Mouse (Mus musculus) CH12.LX (cell line): ENCODE results near the gene Tepsin. TPM values are rescaled to one million over a fixed set of nuclear protein-coding genes. Genes with fewer than 3 reads are reported as not detected.
A peak's percentile ranks its signal among the peaks of the same experiment; 100 is the strongest.

ENCODE experiments used
- DNase-seq: peaks from one replicate; pipeline ENCODE4 v3.0.0-alpha.2; 2013; ENCODE audit errors: extremely low read depth
- H3K27ac ChIP-seq: 2 replicates; pipeline ENCODE4 v1.5.1; 2012; ENCODE audit warnings: low read depth, mild to moderate bottlenecking, control low read depth, moderate library complexity; ENCODE audit not compliant: insufficient read depth
- H3K27me3 ChIP-seq: replicated peaks from 2 replicates; pipeline ENCODE3; 2012; ENCODE audit warnings: inconsistent platforms
- H3K36me3 ChIP-seq, 2 experiments: replicated peaks in 1 of 2; 2 replicates each; pipeline versions ENCODE3 to v1.6.1; 2012; ENCODE audit warnings: inconsistent platforms in 1 of 2, low read length in 1 of 2, mild to moderate bottlenecking in 1 of 2, mixed read lengths in 1 of 2, moderate library complexity in 1 of 2; ENCODE audit not compliant: control insufficient read depth in 1 of 2, insufficient read depth in 1 of 2
- H3K4me1 ChIP-seq, 2 experiments: 2 replicates each; pipeline ENCODE4 v1.6.1; 2012; ENCODE audit warnings: inconsistent platforms in 1 of 2, moderate library complexity in 1 of 2; ENCODE audit not compliant: insufficient read depth in 2 of 2, control insufficient read depth in 1 of 2
- H3K4me2 ChIP-seq: 2 replicates; pipeline ENCODE4 v1.6.1; 2012; ENCODE audit warnings: low read depth, mild to moderate bottlenecking, control low read depth; ENCODE audit not compliant: poor library complexity, insufficient read depth, severe bottlenecking
- H3K4me3 ChIP-seq, 3 experiments: fragments of 150-350 bp in 1 of 3; sonication (generic) in 1 of 3; replicated peaks in 1 of 3; 2 replicates each; pipeline versions ENCODE3 to v1.5.1; 2011 to 2012; ENCODE audit warnings: low read depth in 2 of 3, low read length in 2 of 3, mild to moderate bottlenecking in 2 of 3, moderate library complexity in 2 of 3, control low read depth in 1 of 3, improper control_type of control experiment in 1 of 3, inconsistent platforms in 1 of 3, mixed read lengths in 1 of 3; ENCODE audit not compliant: poor library complexity in 1 of 3
- H3K79me2 ChIP-seq: replicated peaks from 2 replicates; pipeline ENCODE4 v1.6.1; 2012; ENCODE audit warnings: mild to moderate bottlenecking, moderate library complexity; ENCODE audit not compliant: control insufficient read depth, poor library complexity, insufficient read depth, severe bottlenecking; ENCODE audit errors: extremely low read depth
- H3K9ac ChIP-seq: 2 replicates; pipeline ENCODE4 v1.6.1; 2012; ENCODE audit warnings: low read depth, mild to moderate bottlenecking, control low read depth, moderate library complexity; ENCODE audit not compliant: insufficient read depth
- H3K9me3 ChIP-seq: replicated peaks from 2 replicates; pipeline ENCODE3; 2012; ENCODE audit warnings: low read length, inconsistent platforms, mixed read lengths
- BHLHE40 ChIP-seq: IDR thresholded peaks from 2 replicates; pipeline ENCODE4 v1.6.1; 2011; ENCODE audit warnings: mild to moderate bottlenecking, low read depth, low read length, improper control_type of control experiment
- CTCF ChIP-seq, 2 experiments: IDR thresholded peaks in 1 of 2; conservative IDR thresholded peaks in 1 of 2; 2 replicates each; pipeline ENCODE4 v1.5.1; 2011 to 2012; ENCODE audit warnings: low read depth in 2 of 2, low read length in 2 of 2, improper control_type of control experiment in 1 of 2, inconsistent platforms in 1 of 2, mild to moderate bottlenecking in 1 of 2, moderate library complexity in 1 of 2
- ETS1 ChIP-seq: conservative IDR thresholded peaks from 2 replicates; pipeline ENCODE4 v1.6.1; 2012; ENCODE audit warnings: low read depth, mild to moderate bottlenecking, inconsistent platforms, low read length, improper control_type of control experiment, moderate library complexity
- JUN ChIP-seq: IDR thresholded peaks from 2 replicates; pipeline ENCODE4 v1.6.1; 2011; ENCODE audit warnings: low read depth, mild to moderate bottlenecking, low read length, improper control_type of control experiment, moderate library complexity; ENCODE audit not compliant: insufficient read depth
- KAT2A ChIP-seq: IDR thresholded peaks from 2 replicates; pipeline ENCODE4 v1.6.1; 2012; ENCODE audit warnings: low read length, improper control_type of control experiment, inconsistent platforms; ENCODE audit not compliant: insufficient replicate concordance
- MAFK ChIP-seq: IDR thresholded peaks from 2 replicates; pipeline ENCODE4 v1.6.1; 2011; ENCODE audit warnings: low read length, improper control_type of control experiment; ENCODE audit not compliant: insufficient replicate concordance
- MXI1 ChIP-seq: IDR thresholded peaks from 2 replicates; pipeline ENCODE4 v1.6.1; 2011; ENCODE audit warnings: mild to moderate bottlenecking, low read depth, low read length, improper control_type of control experiment
- MYC ChIP-seq: IDR thresholded peaks from 2 replicates; pipeline ENCODE4 v1.6.1; 2011; ENCODE audit warnings: low read depth, mild to moderate bottlenecking, improper control_type of control experiment, low read length
- POLR2A ChIP-seq: IDR thresholded peaks from 2 replicates; pipeline ENCODE4 v1.6.1; 2011; ENCODE audit warnings: low read depth, mild to moderate bottlenecking, improper control_type of control experiment, low read length
- RAD21 ChIP-seq: IDR thresholded peaks from 2 replicates; pipeline ENCODE4 v1.6.1; 2011; ENCODE audit warnings: low read depth, mild to moderate bottlenecking, low read length, improper control_type of control experiment, moderate library complexity
- RCOR1 ChIP-seq: conservative IDR thresholded peaks from 2 replicates; pipeline ENCODE4 v1.6.1; 2012; ENCODE audit warnings: low read depth, mild to moderate bottlenecking, inconsistent platforms, low read length, improper control_type of control experiment
- SMC3 ChIP-seq: IDR thresholded peaks from 2 replicates; pipeline ENCODE4 v1.6.1; 2011; ENCODE audit warnings: low read depth, low read length, improper control_type of control experiment
- TBP ChIP-seq: conservative IDR thresholded peaks from 2 replicates; pipeline ENCODE4 v1.6.1; 2011; ENCODE audit warnings: low read depth, low read length, improper control_type of control experiment
- TCF12 ChIP-seq: IDR thresholded peaks from 2 replicates; pipeline ENCODE4 v1.6.1; 2014; ENCODE audit warnings: low read depth, mild to moderate bottlenecking, inconsistent platforms, low read length, improper control_type of control experiment
- USF2 ChIP-seq: conservative IDR thresholded peaks from 2 replicates; pipeline ENCODE4 v1.6.1; 2011; ENCODE audit warnings: low read depth, low read length, improper control_type of control experiment
- ZNF384 ChIP-seq: IDR thresholded peaks from 2 replicates; pipeline ENCODE4 v1.6.1; 2012; ENCODE audit warnings: low read depth, low read length, improper control_type of control experiment, inconsistent platforms
- dilution Hi-C: fragments of 300-500 bp; cut with MboI; formaldehyde crosslinking; loops from 2 replicates; pipeline ENCODE4 v1.14.3; 2020; ENCODE audit warnings: low sequenced_read_pairs; ENCODE audit not compliant: extremely low pct_unique_long_range_greater_than_20kb, extremely low pct_ligation_motif_present
- in situ Hi-C: fragments of 300-500 bp; cut with MboI; formaldehyde crosslinking; loops from 3 replicates; pipeline ENCODE4 v1.14.3; 2019; ENCODE audit warnings: low sequenced_read_pairs, low pct_ligation_motif_present, low pct_unique_long_range_greater_than_20kb, mixed read lengths
- polyA plus RNA-seq: library from polyadenylated mRNA; unstranded; fragments of >175 nt; gene quantifications from 2 replicates; pipeline ENCODE4 v1.2.1, GENCODE M21; 2012; ENCODE audit warnings: low read depth; ENCODE audit not compliant: insufficient read length
- total RNA-seq, 2 experiments: library from RNA; depleted of rRNA; stranded (reverse); fragments of 300-350 nt in 1 of 2; fragments of >200 nt in 1 of 2; gene quantifications; 2 replicates each; pipeline ENCODE4 v1.2.3; 2012 to 2014

The Tepsin gene
- total and polyA plus RNA-seq, 3 experiments, result 13.7 to 22.1 (median 14.2) TPM

- Histone ChIP-seq H3K9me3 (no peaks in the 10 kb centered on the region), H3K4me3 (no peak overlapping the region), H3K36me3 (peaks cover 27 to 72% of the 10 kb centered on the region in 2 experiments), H3K9ac (no peak overlapping the region), H3K27me3 (no peaks in the 10 kb centered on the region), H3K4me2 (no peak overlapping the region), H3K4me1 (peaks cover 18 to 56% of the 10 kb centered on the region in 2 experiments), H3K27ac (no peak overlapping the region), H3K79me2 (no peaks in the 10 kb centered on the region)
- dilution Hi-C loops (no loop called here), in situ Hi-C loops (no loop called here)
- DNase-seq, result no peak
- TF ChIP-seq CTCF (conservative IDR thresholded peaks at IDR 0.05 in 1 of 2, IDR thresholded peaks at IDR 0.05 in 1 of 2; ENCODE audit: low read depth in 2 of 2, low read length in 2 of 2) (peak in 1 of 2 experiments; percentile 17; a peak in 1 of 4 replicates), MAFK (no peak)
Measured at GRCm38 (mm10) chr11:120067834-120068233, 30.7 kb downstream of the Tepsin start.

- Histone ChIP-seq H3K4me3 (no peak overlapping the region), H3K79me2 (no peaks in the 10 kb centered on the region), H3K9me3 (no peaks in the 10 kb centered on the region)
- TF ChIP-seq MAFK (no peak), TBP (no peak), KAT2A (no peak), ETS1 (no peak), RAD21 (peak; percentile 62), CTCF (conservative IDR thresholded peaks at IDR 0.05 in 1 of 2, IDR thresholded peaks at IDR 0.05 in 1 of 2; ENCODE audit: low read depth in 2 of 2, low read length in 2 of 2) (peak; percentile 83 to 91), SMC3 (peak; percentile 87), TCF12 (peak; percentile 24; the same call in 1 of the 2 replicates)
- TF ChIP-seq, all 38 proteins: peak for 4
- Histone ChIP-seq H3K4me2 (no peak overlapping the region), H3K9ac (no peak overlapping the region), H3K27ac (no peak overlapping the region), H3K36me3 (peaks cover 12 to 47% of the 10 kb centered on the region in 2 experiments), H3K4me1 (peaks cover 22 to 61% of the 10 kb centered on the region in 2 experiments), H3K27me3 (no peaks in the 10 kb centered on the region)
- dilution Hi-C loops, result no loop called here
- peak; percentile 70 for DNase-seq
- in situ Hi-C loops, result no loop called here
Measured at GRCm38 (mm10) chr11:120065291-120065690, 33.2 kb downstream of the Tepsin start.

GRCm38 (mm10) chr11:120064668-120065040 lies 33.9 kb downstream of the Tepsin start:
- H3K4me1 ChIP-seq, result peaks cover 22 to 66% of the 10 kb centered on the region in 2 experiments
- H3K4me3 ChIP-seq, result peak overlapping the region in 1 of 3 experiments; percentile 45
- peaks cover 6 to 40% of the 10 kb centered on the region in 2 experiments for H3K36me3 ChIP-seq
- dilution Hi-C loops, result no loop called here
- no peaks in the 10 kb centered on the region for H3K9me3 ChIP-seq
- DNase-seq, result no peak
- in situ Hi-C loops, result no loop called here
- H3K79me2 ChIP-seq, result no peaks in the 10 kb centered on the region
- TF ChIP-seq JUN (no peak), MYC (no peak), USF2 (no peak), POLR2A (no peak), MXI1 (no peak), RCOR1 (no peak), SMC3 (no peak), TCF12 (no peak), ZNF384 (no peak), BHLHE40 (no peak)
- no peaks in the 10 kb centered on the region for H3K27me3 ChIP-seq
- no peak overlapping the region for H3K27ac ChIP-seq
- H3K4me2 ChIP-seq, result no peak overlapping the region
- H3K9ac ChIP-seq, result no peak overlapping the region
